Mouse (Mus musculus) hindbrain, embryonic 11.5 days (tissue): ENCODE results near the gene Myo16. TPM values are rescaled to one million over a fixed set of nuclear protein-coding genes. Genes with fewer than 3 reads are reported as not detected.
A peak's percentile ranks its signal among the peaks of the same experiment; 100 is the strongest.

Experiments
- ATAC-seq: fragments of 200-750 bp; cut with Nextera tagmentation; 2 replicates; pipeline ENCODE4 v1.8.0; 2017; ENCODE audit warnings: mild to moderate bottlenecking, moderate TSS enrichment, moderate library complexity; ENCODE audit not compliant: low FRiP score
- DNase-seq: peaks from one replicate; pipeline ENCODE4 v3.0.0-alpha.2; 2015; ENCODE audit warnings: low spot score
- H3K27ac ChIP-seq: fragments of 300-500 bp; sonication (generic); 2 replicates; pipeline ENCODE4 v1.5.1; 2014; ENCODE audit warnings: mild to moderate bottlenecking, low read depth, low read length
- H3K27me3 ChIP-seq: fragments of 300-500 bp; sonication (generic); 2 replicates; pipeline ENCODE4 v1.6.1; 2014; ENCODE audit warnings: mild to moderate bottlenecking, low read length, moderate library complexity, mixed read lengths; ENCODE audit not compliant: control insufficient read depth, insufficient read depth
- H3K36me3 ChIP-seq: fragments of 300-500 bp; sonication (generic); 2 replicates; pipeline ENCODE4 v1.6.1; 2014; ENCODE audit warnings: mild to moderate bottlenecking, low read length, moderate library complexity, mixed read lengths; ENCODE audit not compliant: control insufficient read depth, insufficient read depth
- H3K4me1 ChIP-seq: fragments of 300-500 bp; sonication (generic); replicated peaks from 2 replicates; pipeline ENCODE4 v1.6.1; 2014; ENCODE audit warnings: low read length, mixed read lengths; ENCODE audit not compliant: control insufficient read depth, insufficient read depth
- H3K4me2 ChIP-seq: fragments of 300-500 bp; sonication (generic); replicated peaks from 2 replicates; pipeline ENCODE4 v1.6.1; 2014; ENCODE audit warnings: mild to moderate bottlenecking, low read depth, low read length
- H3K4me3 ChIP-seq: fragments of 300-500 bp; sonication (generic); 2 replicates; pipeline ENCODE4 v1.5.1; 2014; ENCODE audit warnings: low read depth, low read length
- H3K9ac ChIP-seq: fragments of 300-500 bp; sonication (generic); 2 replicates; pipeline ENCODE4 v1.6.1; 2014; ENCODE audit warnings: low read depth, low read length
- H3K9me3 ChIP-seq: fragments of 300-500 bp; sonication (generic); 2 replicates; pipeline ENCODE4 v1.6.1; 2016; ENCODE audit warnings: low read length; ENCODE audit not compliant: control insufficient read depth
- WGBS: fragments of 180-500 bp; shearing (Covaris S2); extraction: QIAGEN DNeasy Blood & Tissue Kit; methylation state at CpG from one replicate; pipeline ENCODE4 v1.1.7; 2014; 5-methylcytosine and 5-hydroxymethylcytosine counted together
- polyA plus RNA-seq: library from polyadenylated mRNA; unstranded; fragments of >200 nt; fragmentation: Nextera tagmentation; extraction: Ambion mirVana; gene quantifications from 2 replicates; pipeline ENCODE4 v1.2.1, GENCODE M21; 2014

Gene Myo16
- polyA plus RNA-seq, 1 experiment from 2014 or later = 5.5 TPM

DNA sequence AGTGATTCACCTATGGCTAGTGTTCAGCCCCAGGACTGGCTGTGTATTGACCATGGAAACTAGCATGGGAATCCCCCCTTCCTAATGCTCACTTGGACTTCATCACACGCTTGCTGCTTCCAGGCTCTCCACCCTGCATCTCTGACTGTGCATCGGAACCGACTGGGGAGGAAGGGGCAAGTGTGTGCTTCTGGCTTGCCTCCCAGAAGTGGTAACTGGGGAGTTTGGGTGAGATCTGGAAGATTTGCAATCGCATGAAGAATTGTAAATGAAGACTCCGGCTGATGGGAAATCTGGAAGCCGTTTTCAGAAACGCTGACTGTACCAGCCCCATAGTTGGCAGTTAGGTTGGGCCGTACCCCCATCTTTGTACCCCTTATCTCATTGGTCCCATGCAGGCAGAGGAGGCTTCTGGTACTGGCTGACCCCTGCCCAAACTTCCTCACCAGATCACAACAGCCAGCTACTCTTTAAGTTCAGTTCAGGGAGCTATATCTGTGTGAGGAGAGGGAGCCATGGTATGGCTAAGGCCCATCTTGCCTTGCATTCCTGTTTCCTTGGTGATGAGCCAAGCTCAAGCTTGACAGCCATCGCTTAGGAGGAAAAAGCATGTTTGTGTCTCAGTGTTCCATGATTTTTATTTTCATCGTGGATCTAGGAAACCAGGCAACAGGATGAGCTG is 336.2 kb downstream of the Myo16 start:
- no peak overlapping the region for H3K4me3 ChIP-seq
- no peak for ATAC-seq
- H3K27me3 ChIP-seq = no peaks in the 10 kb centered on the region
- H3K4me2 ChIP-seq = no peak overlapping the region
- 92% methylated on average over 10 of the region's 10 CpGs for WGBS
- H3K9ac ChIP-seq = no peak overlapping the region
- H3K36me3 ChIP-seq = no peaks in the 10 kb centered on the region
- no peaks in the 10 kb centered on the region for H3K9me3 ChIP-seq
- H3K4me1 ChIP-seq = no peaks in the 10 kb centered on the region
- DNase-seq = no peak
- no peak overlapping the region for H3K27ac ChIP-seq

DNA sequence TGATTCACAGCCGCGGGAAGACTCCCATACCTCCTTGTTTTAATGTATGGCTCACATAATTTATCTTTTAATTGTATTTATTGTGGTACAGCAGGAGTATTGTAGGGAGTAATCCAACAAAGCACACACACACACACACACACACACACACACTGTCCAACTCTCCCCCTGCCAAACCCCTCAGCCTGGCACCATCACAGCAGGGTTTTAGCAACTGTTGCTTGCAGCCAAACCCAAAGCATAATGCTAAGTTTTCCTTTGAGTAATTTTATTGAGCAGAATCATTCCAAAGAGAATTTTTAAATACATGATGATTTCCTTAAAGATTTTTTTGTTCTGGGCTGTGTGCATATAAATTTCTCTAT is 336.7 kb downstream of the Myo16 start:
- H3K9me3 ChIP-seq = no peaks in the 10 kb centered on the region
- H3K4me2 ChIP-seq = no peak overlapping the region
- 96% methylated on average over 2 of the region's 2 CpGs for WGBS
- DNase-seq (no peak), ATAC-seq (no peak)
- H3K9ac ChIP-seq = no peak overlapping the region
- H3K27ac ChIP-seq = no peak overlapping the region
- H3K4me3 ChIP-seq = no peak overlapping the region
- H3K27me3 ChIP-seq = no peaks in the 10 kb centered on the region
- no peaks in the 10 kb centered on the region for H3K4me1 ChIP-seq
- H3K36me3 ChIP-seq = no peaks in the 10 kb centered on the region

DNA sequence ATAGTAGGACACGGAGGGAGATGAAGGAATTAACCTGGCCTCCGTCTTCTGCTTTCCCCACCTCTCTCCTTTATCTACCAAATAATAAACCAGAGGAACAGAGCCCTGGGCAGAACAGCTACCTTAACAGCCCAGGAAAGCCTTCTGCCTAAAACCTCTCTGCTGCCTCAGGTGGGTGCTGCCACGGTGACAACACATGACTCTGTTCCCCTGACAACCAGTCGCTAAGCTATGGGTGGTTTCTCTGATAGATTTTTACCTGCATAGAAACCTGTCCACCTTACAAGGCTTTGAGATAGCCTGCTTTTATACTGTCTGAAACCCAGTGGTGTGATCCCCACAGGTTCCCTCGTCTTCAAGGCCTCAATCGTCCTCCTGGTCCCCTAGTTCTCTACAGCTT is 337.2 kb downstream of the Myo16 start:
- no peak overlapping the region for H3K9ac ChIP-seq
- WGBS = 84% methylated on average over 6 of the region's 6 CpGs
- H3K9me3 ChIP-seq = no peaks in the 10 kb centered on the region
- no peak overlapping the region for H3K4me2 ChIP-seq
- no peaks in the 10 kb centered on the region for H3K27me3 ChIP-seq
- DNase-seq (no peak), ATAC-seq (no peak)
- no peak overlapping the region for H3K27ac ChIP-seq
- H3K36me3 ChIP-seq = no peaks in the 10 kb centered on the region
- H3K4me3 ChIP-seq = no peak overlapping the region
- H3K4me1 ChIP-seq = no peaks in the 10 kb centered on the region

DNA sequence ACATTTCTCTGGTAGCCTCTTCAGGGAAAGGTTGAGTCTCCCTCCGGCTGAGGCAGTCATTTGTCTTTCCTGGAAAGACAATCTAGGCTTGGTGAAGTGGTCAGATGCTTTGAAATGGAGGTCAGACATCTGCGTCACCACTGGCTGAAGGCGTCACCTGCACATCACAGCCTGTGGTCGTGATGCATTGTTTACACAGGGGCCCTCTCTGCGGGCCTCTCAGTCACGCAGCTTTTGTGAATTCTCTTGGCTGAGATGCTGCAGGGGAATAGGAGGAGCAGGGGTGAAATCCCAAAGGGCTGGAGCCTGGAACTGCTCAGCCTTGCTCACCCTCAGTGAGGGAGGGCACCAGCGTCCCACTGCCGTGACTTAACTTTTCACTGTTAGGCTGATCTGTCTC is 346.1 kb downstream of the Myo16 start:
- no peaks in the 10 kb centered on the region for H3K27me3 ChIP-seq
- no peaks in the 10 kb centered on the region for H3K36me3 ChIP-seq
- no peak overlapping the region for H3K4me3 ChIP-seq
- ATAC-seq (no peak), DNase-seq (peak; percentile 30)
- no peaks in the 10 kb centered on the region for H3K9me3 ChIP-seq
- H3K9ac ChIP-seq = no peak overlapping the region
- no peak overlapping the region for H3K4me2 ChIP-seq
- WGBS = 10% methylated on average over 8 of the region's 8 CpGs
- H3K4me1 ChIP-seq = peaks cover 4% of the 10 kb centered on the region; the same call in 1 of the 2 replicates
- no peak overlapping the region for H3K27ac ChIP-seq

DNA sequence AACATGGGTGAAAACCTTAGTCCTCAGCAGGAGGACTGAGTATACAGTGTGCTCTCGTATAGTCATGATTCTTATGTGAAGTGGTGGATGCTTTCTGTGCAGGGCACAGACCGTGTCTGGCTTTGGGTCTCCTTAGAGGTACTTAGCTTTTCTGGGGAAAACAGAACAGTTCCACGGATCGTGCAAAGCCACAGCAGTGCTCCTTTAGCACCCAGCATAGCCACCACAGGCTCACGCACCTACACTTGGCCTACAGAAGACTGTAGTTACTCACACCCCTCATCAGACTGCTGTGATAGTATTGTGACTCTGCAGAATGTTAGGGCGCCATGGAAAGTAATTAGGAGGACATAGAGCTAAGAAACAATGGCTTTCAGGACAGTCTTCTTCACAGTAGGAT is 346.8 kb downstream of the Myo16 start:
- no peak for DNase-seq

DNA sequence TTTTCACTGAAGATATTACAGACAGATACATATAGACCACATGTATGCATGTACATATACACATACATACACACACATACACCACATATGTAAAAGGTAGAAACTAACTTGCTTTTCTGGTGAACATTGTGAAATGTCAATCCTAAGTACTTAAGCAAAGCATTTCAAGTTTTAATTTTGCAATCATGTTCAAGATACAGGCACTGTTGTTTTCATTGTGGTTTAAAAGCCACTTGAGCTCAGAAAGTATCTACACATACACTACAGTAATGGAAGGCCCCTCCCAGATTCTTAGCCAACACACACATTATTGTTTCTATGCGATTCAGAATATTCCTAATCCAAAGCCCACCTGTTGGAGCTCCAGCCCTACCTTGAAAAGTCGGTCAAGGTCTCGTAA is 348.0 kb downstream of the Myo16 start:
- Histone ChIP-seq H3K36me3 (no peaks in the 10 kb centered on the region), H3K4me1 (peaks cover 4% of the 10 kb centered on the region; the same call in 1 of the 2 replicates), H3K27me3 (no peaks in the 10 kb centered on the region), H3K4me3 (no peak overlapping the region), H3K9ac (no peak overlapping the region), H3K4me2 (no peak overlapping the region), H3K27ac (no peak overlapping the region), H3K9me3 (no peaks in the 10 kb centered on the region)
- no peak for ATAC-seq
- DNase-seq = no peak
- 92% methylated on average over 3 of the region's 3 CpGs for WGBS

More for the DNA sequence above, 346.8 kb downstream of the Myo16 start:
- H3K9ac ChIP-seq = no peak overlapping the region
- no peak for ATAC-seq
- WGBS = 81% methylated on average over 6 of the region's 6 CpGs
- H3K4me2 ChIP-seq = no peak overlapping the region
- H3K4me1 ChIP-seq = peaks cover 4% of the 10 kb centered on the region; the same call in 1 of the 2 replicates
- no peaks in the 10 kb centered on the region for H3K9me3 ChIP-seq
- no peak overlapping the region for H3K27ac ChIP-seq
- H3K36me3 ChIP-seq = no peaks in the 10 kb centered on the region
- H3K4me3 ChIP-seq = no peak overlapping the region
- no peaks in the 10 kb centered on the region for H3K27me3 ChIP-seq

DNA sequence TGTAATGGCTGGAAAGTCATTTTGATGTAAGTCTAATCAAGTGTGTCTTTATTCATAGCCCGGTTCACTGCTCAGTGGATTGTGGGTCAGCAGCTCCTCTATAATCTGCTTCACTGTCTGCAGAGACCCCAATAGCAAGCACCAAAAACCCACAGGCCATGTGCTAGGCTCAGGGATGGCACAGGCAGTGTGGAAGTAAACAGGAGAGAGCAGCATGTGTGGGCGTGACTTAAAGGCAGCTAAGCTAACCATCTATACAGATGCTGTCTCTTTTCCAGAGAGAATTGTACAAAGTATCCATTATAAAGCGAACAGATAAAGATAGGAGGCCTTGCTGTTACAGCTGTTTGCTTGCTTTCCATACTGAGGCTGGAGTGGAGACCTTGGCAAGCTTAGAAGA is 358.4 kb downstream of the Myo16 start:
- Histone ChIP-seq H3K9me3 (no peaks in the 10 kb centered on the region), H3K4me1 (no peaks in the 10 kb centered on the region), H3K27ac (no peak overlapping the region), H3K27me3 (no peaks in the 10 kb centered on the region), H3K9ac (no peak overlapping the region), H3K4me3 (no peak overlapping the region), H3K4me2 (no peak overlapping the region), H3K36me3 (no peaks in the 10 kb centered on the region)
- DNase-seq (no peak), ATAC-seq (no peak)
- WGBS = 87% methylated on average over 3 of the region's 3 CpGs

DNA sequence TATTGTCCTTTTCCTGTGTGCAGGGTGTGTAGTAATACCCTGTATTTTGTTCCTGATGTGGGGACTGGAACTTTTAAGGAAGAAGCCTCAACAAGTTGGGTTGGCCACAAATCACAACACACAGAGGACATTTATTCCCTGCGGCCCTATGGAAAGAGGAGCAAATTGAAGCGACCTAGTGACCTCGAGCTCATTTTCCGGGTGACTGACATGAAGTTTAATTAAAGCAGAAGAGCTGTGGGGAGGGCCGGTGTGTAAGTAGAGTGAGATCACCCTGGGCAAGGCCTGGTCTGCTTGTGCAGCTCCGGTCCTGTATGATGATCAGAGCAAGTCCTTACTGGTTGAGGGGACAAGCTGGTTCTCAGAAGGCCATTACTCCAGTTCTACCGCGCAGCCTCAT is 363.7 kb downstream of the Myo16 start:
- DNase-seq = no peak
- H3K36me3 ChIP-seq = no peaks in the 10 kb centered on the region
- no peak for ATAC-seq
- no peak overlapping the region for H3K27ac ChIP-seq
- no peaks in the 10 kb centered on the region for H3K4me1 ChIP-seq
- H3K4me3 ChIP-seq = no peak overlapping the region
- 78% methylated on average over 8 of the region's 8 CpGs for WGBS
- H3K27me3 ChIP-seq = no peaks in the 10 kb centered on the region
- H3K4me2 ChIP-seq = no peak overlapping the region
- H3K9ac ChIP-seq = no peak overlapping the region
- H3K9me3 ChIP-seq = no peaks in the 10 kb centered on the region

DNA sequence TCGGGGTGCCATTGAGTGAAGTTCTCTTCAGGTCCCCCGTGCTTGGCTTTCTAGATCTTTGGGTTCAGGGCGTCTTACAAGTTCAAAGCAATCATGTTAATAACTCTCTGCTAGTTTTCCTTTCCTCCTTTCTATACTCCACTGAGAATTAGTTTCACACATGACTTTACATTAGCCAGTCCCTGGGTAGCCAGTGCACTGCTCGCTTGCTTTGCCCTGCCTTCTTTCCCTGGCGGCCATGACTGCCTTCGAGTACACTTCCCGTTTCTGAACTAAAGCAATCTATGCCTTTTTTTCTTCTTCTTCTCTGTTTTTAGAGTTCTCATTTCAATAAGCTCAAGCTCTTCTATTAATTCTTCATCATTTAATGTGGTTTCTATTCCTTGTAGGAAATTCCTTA is 365.6 kb downstream of the Myo16 start:
- no peak for ATAC-seq
- 77% methylated on average over 7 of the region's 7 CpGs for WGBS
- no peak overlapping the region for H3K9ac ChIP-seq
- H3K4me1 ChIP-seq = no peaks in the 10 kb centered on the region
- H3K27ac ChIP-seq = no peak overlapping the region
- H3K4me2 ChIP-seq = no peak overlapping the region
- no peaks in the 10 kb centered on the region for H3K36me3 ChIP-seq
- H3K9me3 ChIP-seq = no peaks in the 10 kb centered on the region
- DNase-seq = no peak
- no peak overlapping the region for H3K4me3 ChIP-seq
- no peaks in the 10 kb centered on the region for H3K27me3 ChIP-seq
